Mouse (Mus musculus): ENCODE results near the gene Ehhadh.
"Not testable (repeated sequence)": the region's sequence is repeated elsewhere in the genome, so short reads cannot be mapped to it uniquely, and the experiment has no call there.

The Ehhadh gene

GRCm38 (mm10) chr16:21793875-21794696 is 6.5 kb upstream of the Ehhadh start, which contains the start of gene Map3k13:
TSS of gene Map3k13 (plus strand) at chr16:21794346.
- DNase-seq, result peak; percentile 88 to 90

- DNase-seq, result not testable (repeated sequence)
These were observed 5.6 kb upstream of the Ehhadh start for GRCm38 (mm10) chr16:21793080-21793810.

- no peak for DNase-seq
These were observed 4.2 kb upstream of the Ehhadh start for GRCm38 (mm10) chr16:21791779-21792178.

GRCm38 (mm10) chr16:21790469-21790868 is 2.9 kb upstream of the Ehhadh start:
- DNase-seq, result no peak

GRCm38 (mm10) chr16:21789180-21789579 is 1.6 kb upstream of the Ehhadh start:
- no peak for DNase-seq

- DNase-seq, result no peak
These were observed 974 bp upstream of the Ehhadh start for GRCm38 (mm10) chr16:21788581-21788980.

GRCm38 (mm10) chr16:21786317-21786716 is 1.3 kb downstream of the Ehhadh start:
- no peak for DNase-seq

GRCm38 (mm10) chr16:21785000-21785399 is 2.6 kb downstream of the Ehhadh start:
- no peak for DNase-seq

- DNase-seq, result no peak
These were observed 4.8 kb downstream of the Ehhadh start for GRCm38 (mm10) chr16:21782807-21783206.

- DNase-seq, result no peak
These were observed 5.7 kb downstream of the Ehhadh start for GRCm38 (mm10) chr16:21781895-21782294.

GRCm38 (mm10) chr16:21781277-21781676 is 6.3 kb downstream of the Ehhadh start:
- DNase-seq, result no peak

- no peak for DNase-seq
These were observed 8.5 kb downstream of the Ehhadh start for GRCm38 (mm10) chr16:21779149-21779548.

GRCm38 (mm10) chr16:21778293-21778866 is 9.2 kb downstream of the Ehhadh start:
- DNase-seq, result no peak

GRCm38 (mm10) chr16:21774725-21775124 is 12.9 kb downstream of the Ehhadh start:
- no peak for DNase-seq

GRCm38 (mm10) chr16:21769667-21770066 is 17.9 kb downstream of the Ehhadh start:
- no peak for DNase-seq

GRCm38 (mm10) chr16:21768255-21768654 is 19.4 kb downstream of the Ehhadh start:
- DNase-seq, result no peak

- no peak for DNase-seq
These were observed 29.2 kb downstream of the Ehhadh start for GRCm38 (mm10) chr16:21758447-21758846.

- no peak for DNase-seq
These were observed 44.2 kb downstream of the Ehhadh start for GRCm38 (mm10) chr16:21743401-21743800.

- no peak for DNase-seq
These were observed 44.7 kb downstream of the Ehhadh start for GRCm38 (mm10) chr16:21742898-21743297.

GRCm38 (mm10) chr16:21742191-21742870 is 45.3 kb downstream of the Ehhadh start:
- no peak for DNase-seq

- no peak for DNase-seq
These were observed 46.1 kb downstream of the Ehhadh start for GRCm38 (mm10) chr16:21741542-21741941.

GRCm38 (mm10) chr16:21735638-21736037 is 52.0 kb downstream of the Ehhadh start:
- DNase-seq, result no peak

GRCm38 (mm10) chr16:21727897-21728364 is 59.7 kb downstream of the Ehhadh start:
- peak; percentile 8 to 13 for DNase-seq
